Mouse (Mus musculus): ENCODE data around the gene Dusp13. TPM values are rescaled to one million over a fixed set of nuclear protein-coding genes. Genes with fewer than 3 reads are reported as not detected.

The Dusp13 gene
- polyA plus RNA-seq, 1 experiment from 2014 or later: 2.2 TPM

GRCm38 (mm10) chr14:21722021-21722698, 28.8 kb downstream of the Dusp13 start:
- H3K4me2 ChIP-seq (ENCODE audit: low read depth, low read length): no peak overlapping the region
- H3K9me3 ChIP-seq (ENCODE audit: control insufficient read depth, low read length): peaks cover 7% of the 10 kb centered on the region; the same call in 1 of the 2 replicates
- no peak overlapping the region for H3K4me3 ChIP-seq (ENCODE audit: low read depth, low read length)
- DNase-seq (ENCODE audit: low spot score) (peak; percentile 22), ATAC-seq (ENCODE audit: low read depth) (no peak)
- H3K9ac ChIP-seq (ENCODE audit: low read depth, low read length): no peak overlapping the region
- H3K4me1 ChIP-seq (ENCODE audit: control insufficient read depth, insufficient read depth, low read length): no peaks in the 10 kb centered on the region
- no peaks in the 10 kb centered on the region for H3K27me3 ChIP-seq (replicated peaks; ENCODE audit: control insufficient read depth, insufficient read depth, low read length)
- no peak overlapping the region for H3K27ac ChIP-seq (replicated peaks; ENCODE audit: low read depth, low read length)
- H3K36me3 ChIP-seq (ENCODE audit: control insufficient read depth, insufficient read depth, low read length): no peaks in the 10 kb centered on the region
- WGBS: 56% methylated on average over 8 of the region's 8 CpGs

- DNase-seq (ENCODE audit: low spot score) (no peak), ATAC-seq (ENCODE audit: low read depth) (no peak)
- Histone ChIP-seq H3K27me3 (replicated peaks; ENCODE audit: control insufficient read depth, insufficient read depth, low read length) (no peaks in the 10 kb centered on the region), H3K4me1 (ENCODE audit: control insufficient read depth, insufficient read depth, low read length) (peaks cover 4% of the 10 kb centered on the region; the same call in 1 of the 2 replicates), H3K4me3 (ENCODE audit: low read depth, low read length) (no peak overlapping the region), H3K27ac (replicated peaks; ENCODE audit: low read depth, low read length) (no peak overlapping the region), H3K4me2 (ENCODE audit: low read depth, low read length) (no peak overlapping the region), H3K9ac (ENCODE audit: low read depth, low read length) (no peak overlapping the region), H3K9me3 (ENCODE audit: control insufficient read depth, low read length) (peaks cover 7% of the 10 kb centered on the region; the same call in 1 of the 2 replicates), H3K36me3 (ENCODE audit: control insufficient read depth, insufficient read depth, low read length) (no peaks in the 10 kb centered on the region)
- WGBS: 54% methylated on average over 4 of the region's 4 CpGs
These were observed 30.4 kb downstream of the Dusp13 start for GRCm38 (mm10) chr14:21720430-21721205.

- H3K4me1 ChIP-seq (ENCODE audit: control insufficient read depth, insufficient read depth, low read length): peaks cover 4% of the 10 kb centered on the region; the same call in 1 of the 2 replicates
- H3K27ac ChIP-seq (replicated peaks; ENCODE audit: low read depth, low read length): 0 out of 2 replicates have a peak overlapping the region, but pooled peaks have one; percentile 12
- no peak overlapping the region for H3K9ac ChIP-seq (ENCODE audit: low read depth, low read length)
- ATAC-seq (ENCODE audit: low read depth) (peak; percentile 50; the same call in 1 of the 2 replicates), DNase-seq (ENCODE audit: low spot score) (peak; percentile 47)
- H3K9me3 ChIP-seq (ENCODE audit: control insufficient read depth, low read length): peaks cover 7% of the 10 kb centered on the region; the same call in 1 of the 2 replicates
- no peak overlapping the region for H3K4me3 ChIP-seq (ENCODE audit: low read depth, low read length)
- 24% methylated on average over 17 of the region's 17 CpGs for WGBS
- H3K4me2 ChIP-seq (ENCODE audit: low read depth, low read length): no peak overlapping the region; the same call in 1 of the 2 replicates
- no peaks in the 10 kb centered on the region for H3K27me3 ChIP-seq (replicated peaks; ENCODE audit: control insufficient read depth, insufficient read depth, low read length)
- H3K36me3 ChIP-seq (ENCODE audit: control insufficient read depth, insufficient read depth, low read length): no peaks in the 10 kb centered on the region
These were observed 31.2 kb downstream of the Dusp13 start for GRCm38 (mm10) chr14:21719646-21720383.

- H3K36me3 ChIP-seq (ENCODE audit: control insufficient read depth, insufficient read depth, low read length): no peaks in the 10 kb centered on the region
- H3K9me3 ChIP-seq (ENCODE audit: control insufficient read depth, low read length): no peaks in the 10 kb centered on the region
- no peaks in the 10 kb centered on the region for H3K27me3 ChIP-seq (replicated peaks; ENCODE audit: control insufficient read depth, insufficient read depth, low read length)
- 68% methylated on average over 5 of the region's 5 CpGs for WGBS
- H3K4me2 ChIP-seq (ENCODE audit: low read depth, low read length): no peak within 1 kb of the TSS
- ATAC-seq (ENCODE audit: low read depth) (no peak), DNase-seq (ENCODE audit: low spot score) (no peak)
- no peak within 1 kb of the TSS for H3K4me3 ChIP-seq (ENCODE audit: low read depth, low read length)
- H3K4me1 ChIP-seq (ENCODE audit: control insufficient read depth, insufficient read depth, low read length): peaks cover 19% of the 10 kb centered on the region
- H3K9ac ChIP-seq (ENCODE audit: low read depth, low read length): no peak within 1 kb of the TSS
- no peak within 1 kb of the TSS for H3K27ac ChIP-seq (replicated peaks; ENCODE audit: low read depth, low read length)
These were observed 36.5 kb downstream of the Dusp13 start, which contains the start of gene Dupd1 for GRCm38 (mm10) chr14:21714486-21714885. Gene Dupd1, minus strand, starts transcription at chr14:21714576.

GRCm38 (mm10) chr14:21711231-21711630, 39.8 kb downstream of the Dusp13 start:
- H3K4me2 ChIP-seq (ENCODE audit: low read depth, low read length): no peak overlapping the region
- no peak overlapping the region for H3K9ac ChIP-seq (ENCODE audit: low read depth, low read length)
- no peaks in the 10 kb centered on the region for H3K9me3 ChIP-seq (ENCODE audit: control insufficient read depth, low read length)
- peak; percentile 80 for DNase-seq (ENCODE audit: low spot score)
- H3K4me3 ChIP-seq (ENCODE audit: low read depth, low read length): no peak overlapping the region
- WGBS: 34% methylated on average over 2 of the region's 2 CpGs
- no peaks in the 10 kb centered on the region for H3K27me3 ChIP-seq (replicated peaks; ENCODE audit: control insufficient read depth, insufficient read depth, low read length)
- no peak for ATAC-seq (ENCODE audit: low read depth)
- peak overlapping the region; percentile 67 for H3K27ac ChIP-seq (replicated peaks; ENCODE audit: low read depth, low read length)
- peaks cover 30% of the 10 kb centered on the region for H3K4me1 ChIP-seq (ENCODE audit: control insufficient read depth, insufficient read depth, low read length)
- no peaks in the 10 kb centered on the region for H3K36me3 ChIP-seq (ENCODE audit: control insufficient read depth, insufficient read depth, low read length)

- Histone ChIP-seq H3K27me3 (replicated peaks; ENCODE audit: control insufficient read depth, insufficient read depth, low read length) (no peaks in the 10 kb centered on the region), H3K4me3 (ENCODE audit: low read depth, low read length) (no peak overlapping the region), H3K27ac (replicated peaks; ENCODE audit: low read depth, low read length) (peak overlapping the region; percentile 65), H3K36me3 (ENCODE audit: control insufficient read depth, insufficient read depth, low read length) (no peaks in the 10 kb centered on the region), H3K4me2 (ENCODE audit: low read depth, low read length) (no peak overlapping the region), H3K9me3 (ENCODE audit: control insufficient read depth, low read length) (no peaks in the 10 kb centered on the region), H3K9ac (ENCODE audit: low read depth, low read length) (no peak overlapping the region), H3K4me1 (ENCODE audit: control insufficient read depth, insufficient read depth, low read length) (peaks cover 32% of the 10 kb centered on the region)
- ATAC-seq (ENCODE audit: low read depth) (no peak), DNase-seq (ENCODE audit: low spot score) (no peak)
- 62% methylated on average over 2 of the region's 2 CpGs for WGBS
These were observed 41.4 kb downstream of the Dusp13 start for GRCm38 (mm10) chr14:21709545-21709944.

- 33% methylated on average over 12 of the region's 12 CpGs for WGBS
- ATAC-seq (ENCODE audit: low read depth) (peak; percentile 89), DNase-seq (ENCODE audit: low spot score) (peak; percentile 92)
- Histone ChIP-seq H3K4me3 (ENCODE audit: low read depth, low read length) (no peak overlapping the region), H3K9me3 (ENCODE audit: control insufficient read depth, low read length) (no peaks in the 10 kb centered on the region), H3K4me1 (ENCODE audit: control insufficient read depth, insufficient read depth, low read length) (peaks cover 36% of the 10 kb centered on the region), H3K36me3 (ENCODE audit: control insufficient read depth, insufficient read depth, low read length) (no peaks in the 10 kb centered on the region), H3K4me2 (ENCODE audit: low read depth, low read length) (no peak overlapping the region), H3K27me3 (replicated peaks; ENCODE audit: control insufficient read depth, insufficient read depth, low read length) (no peaks in the 10 kb centered on the region), H3K9ac (ENCODE audit: low read depth, low read length) (peak overlapping the region; percentile 30; the same call in 1 of the 2 replicates), H3K27ac (replicated peaks; ENCODE audit: low read depth, low read length) (peak overlapping the region; percentile 89)
These were observed 44.0 kb downstream of the Dusp13 start for GRCm38 (mm10) chr14:21706759-21707571.

GRCm38 (mm10) chr14:21705462-21705861, 45.5 kb downstream of the Dusp13 start:
- H3K36me3 ChIP-seq (ENCODE audit: control insufficient read depth, insufficient read depth, low read length): no peaks in the 10 kb centered on the region
- DNase-seq (ENCODE audit: low spot score): no peak
- WGBS: 77% methylated on average over 2 of the region's 2 CpGs
- no peak overlapping the region for H3K4me2 ChIP-seq (ENCODE audit: low read depth, low read length)
- ATAC-seq (ENCODE audit: low read depth): no peak
- H3K4me3 ChIP-seq (ENCODE audit: low read depth, low read length): no peak overlapping the region
- H3K9ac ChIP-seq (ENCODE audit: low read depth, low read length): no peak overlapping the region
- H3K27ac ChIP-seq (replicated peaks; ENCODE audit: low read depth, low read length): peak overlapping the region; percentile 89
- H3K9me3 ChIP-seq (ENCODE audit: control insufficient read depth, low read length): no peaks in the 10 kb centered on the region
- H3K27me3 ChIP-seq (replicated peaks; ENCODE audit: control insufficient read depth, insufficient read depth, low read length): no peaks in the 10 kb centered on the region
- peaks cover 29% of the 10 kb centered on the region for H3K4me1 ChIP-seq (ENCODE audit: control insufficient read depth, insufficient read depth, low read length)
